Mouse (Mus musculus) spleen, postnatal 10 days (tissue): ENCODE measurements around the gene Vamp5.

Experiments
- DNase-seq, 2 experiments: peaks; one replicate each; pipeline ENCODE4 v3.0.0; 2021 to 2022; ENCODE audit warnings: low spot score in 2 of 2

Gene Vamp5

GRCm38 (mm10) chr6:72346261-72346660, 34.0 kb downstream of the Vamp5 start:
- DNase-seq = no peak

GRCm38 (mm10) chr6:72345633-72346032, 34.6 kb downstream of the Vamp5 start:
- DNase-seq = no peak

- DNase-seq = peak; percentile 90 to 95
Observed at GRCm38 (mm10) chr6:72345074-72345567, 35.1 kb downstream of the Vamp5 start, which contains the start of gene Usp39. Gene Usp39, minus strand, starts transcription at chr6:72345184.

GRCm38 (mm10) chr6:72344396-72345073, 35.7 kb downstream of the Vamp5 start:
- no peak for DNase-seq

- no peak for DNase-seq
Observed at GRCm38 (mm10) chr6:72340481-72340880, 39.8 kb downstream of the Vamp5 start.

GRCm38 (mm10) chr6:72333111-72333510, 47.2 kb downstream of the Vamp5 start:
- no peak for DNase-seq

GRCm38 (mm10) chr6:72330133-72330532, 50.1 kb downstream of the Vamp5 start:
- DNase-seq = no peak

GRCm38 (mm10) chr6:72329019-72329418, 51.2 kb downstream of the Vamp5 start:
- DNase-seq = no peak

GRCm38 (mm10) chr6:72326274-72326673, 54.0 kb downstream of the Vamp5 start:
- DNase-seq = peak in 1 of 2 experiments; percentile 55

GRCm38 (mm10) chr6:72323786-72324508, 56.3 kb downstream of the Vamp5 start:
- DNase-seq = no peak

GRCm38 (mm10) chr6:72322936-72323335, 57.3 kb downstream of the Vamp5 start:
- no peak for DNase-seq

GRCm38 (mm10) chr6:72319019-72319418, 61.2 kb downstream of the Vamp5 start:
- DNase-seq = peak in 1 of 2 experiments; percentile 69
